ENCODE assay signal across 8 mouse cellular contexts in genomic region chr12:101974571-101974970, GRCm38 (mm10). TPM values are rescaled to one million over a fixed set of nuclear protein-coding genes. Genes with fewer than 3 reads are reported as not detected.
DNase-seq lines count a peak whose midpoint lies in the region; ATAC-seq and TF ChIP-seq lines count a peak whose summit lies in the region.

No protein-coding gene starts in this region.

- no peaks in the 10 kb centered on the region for H3K27me3 ChIP-seq in lung, embryonic 15.5 days
- no peaks in the 10 kb centered on the region for H3K27me3 ChIP-seq in embryonic facial prominence, embryonic 14.5 days (replicated peaks; ENCODE audit: control insufficient read depth, insufficient read depth, low read length)
- H3K27me3 ChIP-seq in limb, embryonic 11.5 days (ENCODE audit: control insufficient read depth, insufficient read depth, low read length) = no peaks in the 10 kb centered on the region
- H3K27me3 ChIP-seq in small intestine, adult 2 months (ENCODE audit: control insufficient read depth, insufficient read depth, low read length) = no peaks in the 10 kb centered on the region

- 0 out of 2 replicates have a peak, but pooled peaks cover 4% of the 10 kb centered on the region for H3K36me3 ChIP-seq in lung, embryonic 15.5 days
- peaks cover 10% of the 10 kb centered on the region; the same call in 1 of the 2 replicates for H3K36me3 ChIP-seq in embryonic facial prominence, embryonic 14.5 days (ENCODE audit: control insufficient read depth, insufficient read depth, low read length)
- H3K36me3 ChIP-seq in limb, embryonic 11.5 days (ENCODE audit: control insufficient read depth, insufficient read depth, low read length) = peaks cover 3% of the 10 kb centered on the region; the same call in 1 of the 2 replicates
- peaks cover 3% of the 10 kb centered on the region for H3K36me3 ChIP-seq in small intestine, adult 2 months (ENCODE audit: control insufficient read depth, insufficient read depth, low read length)

- ATAC-seq in lung, embryonic 15.5 days (ENCODE audit: borderline replicate concordance, extremely low read depth, low FRiP score, low TSS enrichment) = no peak
- ATAC-seq in embryonic facial prominence, embryonic 14.5 days (ENCODE audit: low read depth) = no peak
- ATAC-seq in limb, embryonic 11.5 days (ENCODE audit: insufficient number of reproducible peaks, low FRiP score, low TSS enrichment, low read depth) = no peak

- H3K9me3 ChIP-seq in lung, embryonic 15.5 days = no peaks in the 10 kb centered on the region
- H3K9me3 ChIP-seq in embryonic facial prominence, embryonic 14.5 days (ENCODE audit: control insufficient read depth, low read length) = no peaks in the 10 kb centered on the region
- H3K9me3 ChIP-seq in limb, embryonic 11.5 days (ENCODE audit: control insufficient read depth, low read length) = no peaks in the 10 kb centered on the region

- TF ChIP-seq CTCF in lung, adult 2 months (IDR thresholded peaks at IDR 0.05; ENCODE audit: insufficient read depth, low read length) = no peak
- TF ChIP-seq CTCF in small intestine, adult 2 months (IDR thresholded peaks at IDR 0.05; ENCODE audit: extremely low read depth, insufficient read length, insufficient replicate concordance, low read depth, low read length) = no peak

- H3K4me1 ChIP-seq in lung, embryonic 15.5 days = peaks cover 20% of the 10 kb centered on the region
- peaks cover 6% of the 10 kb centered on the region for H3K4me1 ChIP-seq in lung, adult 2 months (ENCODE audit: control insufficient read depth, insufficient read depth, low read length)
- H3K4me1 ChIP-seq in embryonic facial prominence, embryonic 14.5 days (ENCODE audit: control insufficient read depth, insufficient read depth, low read length) = peaks cover 8% of the 10 kb centered on the region
- H3K4me1 ChIP-seq in limb, embryonic 11.5 days (ENCODE audit: control insufficient read depth, insufficient read depth, low read length) = peaks cover 4% of the 10 kb centered on the region; the same call in 1 of the 2 replicates
- peaks cover 7% of the 10 kb centered on the region; the same call in 1 of the 2 replicates for H3K4me1 ChIP-seq in small intestine, adult 2 months (ENCODE audit: control insufficient read depth, insufficient read depth, insufficient read length, low read length)

- no peak for TF ChIP-seq POLR2A in lung, adult 2 months (IDR thresholded peaks at IDR 0.05; ENCODE audit: borderline replicate concordance, extremely low read depth, low read depth, low read length)
- TF ChIP-seq POLR2A in small intestine, adult 2 months (IDR thresholded peaks at IDR 0.05; ENCODE audit: low read depth, low read length) = no peak

- no peak for DNase-seq in lung, adult 2 months
- no peak for DNase-seq in embryonic facial prominence, embryonic 14.5 days (ENCODE audit: low spot score)
- no peak for DNase-seq in limb, embryonic 11.5 days (ENCODE audit: low spot score)
- DNase-seq in adrenal gland, postnatal 4 days (ENCODE audit: low spot score in 2 of 2) = no peak
- DNase-seq in right cerebral cortex, postnatal 10 days (ENCODE audit: low spot score in 2 of 2) = no peak
- no peak for DNase-seq in adrenal gland, postnatal 36 days

- peak overlapping the region; percentile 66 for H3K4me2 ChIP-seq in lung, embryonic 15.5 days
- H3K4me2 ChIP-seq in embryonic facial prominence, embryonic 14.5 days (ENCODE audit: low read depth, low read length) = peak overlapping the region; percentile 74
- H3K4me2 ChIP-seq in limb, embryonic 11.5 days (ENCODE audit: low read depth, severe bottlenecking) = peak overlapping the region; percentile 64

- peak overlapping the region; percentile 88 for H3K4me3 ChIP-seq in lung, embryonic 15.5 days
- H3K4me3 ChIP-seq in lung, adult 2 months (replicated peaks; ENCODE audit: extremely low read depth, low read depth, low read length) = no peak overlapping the region
- peak overlapping the region; percentile 88 for H3K4me3 ChIP-seq in embryonic facial prominence, embryonic 14.5 days (ENCODE audit: low read depth, low read length)
- peak overlapping the region; percentile 91 for H3K4me3 ChIP-seq in limb, embryonic 11.5 days (ENCODE audit: low read depth, low read length)
- peak overlapping the region; percentile 96; the same call in 1 of the 2 replicates for H3K4me3 ChIP-seq in small intestine, adult 2 months (ENCODE audit: low read depth, low read length)

- peak overlapping the region; percentile 90; the same call in 1 of the 2 replicates for H3K27ac ChIP-seq in lung, embryonic 15.5 days
- H3K27ac ChIP-seq in embryonic facial prominence, embryonic 14.5 days (replicated peaks; ENCODE audit: low read depth, low read length) = peak overlapping the region; percentile 93; the same call in 1 of the 2 replicates
- H3K27ac ChIP-seq in limb, embryonic 11.5 days (replicated peaks; ENCODE audit: low read depth, low read length) = no peak overlapping the region
- H3K27ac ChIP-seq in small intestine, adult 2 months (ENCODE audit: insufficient read depth, low read depth, low read length) = no peak overlapping the region

- peak overlapping the region; percentile 88 for H3K9ac ChIP-seq in lung, embryonic 15.5 days
- peak overlapping the region; percentile 95 for H3K9ac ChIP-seq in embryonic facial prominence, embryonic 14.5 days (ENCODE audit: low read depth, low read length)
- peak overlapping the region; percentile 93 for H3K9ac ChIP-seq in limb, embryonic 11.5 days (ENCODE audit: low read length)

- WGBS in lung, embryonic 15.5 days = 19% methylated on average over 1 of the region's 1 CpGs
- 4% methylated on average over 1 of the region's 1 CpGs for WGBS in lung, adult 2 months
- WGBS in embryonic facial prominence, embryonic 14.5 days = 25% methylated on average over 1 of the region's 1 CpGs
- 52% methylated on average over 1 of the region's 1 CpGs for WGBS in limb, embryonic 11.5 days
- WGBS in small intestine, adult 2 months = 10% methylated on average over 1 of the region's 1 CpGs

RNA-seq across cellular contexts. Expression of gene Cpsf2, which starts 1.2 kb away (rescaled TPM):
- polyA plus RNA-seq in lung, embryonic 15.5 days (2015; fragmentation: Nextera tagmentation; extraction: Ambion mirVana) = 27.7 and 28.0 TPM in 2 replicates
- polyA plus RNA-seq in lung, adult 2 months (2012; rRNA removed) = 2.7 and 4.1 TPM in 2 replicates
- 27.3 and 29.2 TPM in 2 replicates for polyA plus RNA-seq in embryonic facial prominence, embryonic 14.5 days (2014; fragmentation: Nextera tagmentation; extraction: Ambion mirVana)
- 39.2 and 41.8 TPM in 2 replicates for polyA plus RNA-seq in limb, embryonic 11.5 days (2014; fragmentation: Nextera tagmentation; extraction: Ambion mirVana)
- polyA plus RNA-seq in small intestine, adult 2 months (2012; rRNA removed) = 0.70 and 1.2 TPM in 2 replicates
- 10 to 100 TPM; 35.1 to 35.7 TPM for total RNA-seq in adrenal gland, postnatal 4 days (2021)
- 10 to 100 TPM; 36.3 to 41.6 TPM for total RNA-seq in adrenal gland, postnatal 36 days (2021)

RNA-seq across cellular contexts. Expression of gene Atxn3, which starts 16.5 kb away (rescaled TPM):
- 12.7 and 13.5 TPM in 2 replicates for polyA plus RNA-seq in lung, embryonic 15.5 days (2015; fragmentation: Nextera tagmentation; extraction: Ambion mirVana)
- 3.3 and 6.3 TPM in 2 replicates for polyA plus RNA-seq in lung, adult 2 months (2012; rRNA removed)
- 11.3 and 13.2 TPM in 2 replicates for polyA plus RNA-seq in embryonic facial prominence, embryonic 14.5 days (2014; fragmentation: Nextera tagmentation; extraction: Ambion mirVana)
- 10.4 and 12.3 TPM in 2 replicates for polyA plus RNA-seq in limb, embryonic 11.5 days (2014; fragmentation: Nextera tagmentation; extraction: Ambion mirVana)
- polyA plus RNA-seq in small intestine, adult 2 months (2012; rRNA removed) = 0.30 and 0.76 TPM in 2 replicates
- total RNA-seq in adrenal gland, postnatal 4 days (2021) = 10 to 100 TPM; 19.3 to 20.3 TPM
- total RNA-seq in adrenal gland, postnatal 36 days (2021) = 10 to 100 TPM; 20.0 to 22.5 TPM

Comparison
In these comparisons a context has a peak if more than half of its experiments do, and no peak if none do; other contexts are left out.
1. H3K27ac ChIP-seq: peak in lung, embryonic 15.5 days (single experiment) and embryonic facial prominence, embryonic 14.5 days (single experiment); none in limb, embryonic 11.5 days (single experiment) and small intestine, adult 2 months (single experiment).
2. Peak in every context shown above with its lines, with median percentiles within 50 percentile points of each other: H3K4me2 ChIP-seq and H3K9ac ChIP-seq.